Mouse (Mus musculus): ENCODE measurements around the gene Syde2.

Gene Syde2

GRCm38 (mm10) chr3:146011544-146012218 is 24.0 kb downstream of the Syde2 start:
- no peak for DNase-seq (ENCODE audit: low read depth, low spot score)

- DNase-seq (ENCODE audit: low read depth, low spot score): no peak
Observed at GRCm38 (mm10) chr3:146013490-146013889, 25.8 kb downstream of the Syde2 start.

- DNase-seq (ENCODE audit: low read depth, low spot score): no peak
Observed at GRCm38 (mm10) chr3:146014321-146014720, 26.7 kb downstream of the Syde2 start.

GRCm38 (mm10) chr3:146016979-146017378 is 29.3 kb downstream of the Syde2 start:
- DNase-seq (ENCODE audit: low read depth, low spot score): no peak

GRCm38 (mm10) chr3:146017521-146017920 is 29.9 kb downstream of the Syde2 start:
- DNase-seq (ENCODE audit: low read depth, low spot score): no peak

- DNase-seq (ENCODE audit: low read depth, low spot score): no peak
Observed at GRCm38 (mm10) chr3:146022232-146022631, 34.6 kb downstream of the Syde2 start.

GRCm38 (mm10) chr3:146024746-146025145 is 37.1 kb downstream of the Syde2 start:
- DNase-seq (ENCODE audit: low read depth, low spot score): no peak

GRCm38 (mm10) chr3:146025499-146025898 is 37.8 kb downstream of the Syde2 start:
- DNase-seq (ENCODE audit: low read depth, low spot score): no peak

GRCm38 (mm10) chr3:146027116-146027515 is 39.4 kb downstream of the Syde2 start:
- DNase-seq (ENCODE audit: low read depth, low spot score): no peak

- no peak for DNase-seq (ENCODE audit: low read depth, low spot score)
Observed at GRCm38 (mm10) chr3:146028406-146028805, 40.7 kb downstream of the Syde2 start.

GRCm38 (mm10) chr3:146029234-146029633 is 41.6 kb downstream of the Syde2 start:
- DNase-seq (ENCODE audit: low read depth, low spot score): no peak

GRCm38 (mm10) chr3:146030255-146030836 is 42.7 kb downstream of the Syde2 start:
- no peak for DNase-seq (ENCODE audit: low read depth, low spot score)

GRCm38 (mm10) chr3:146032976-146033375 is 45.3 kb downstream of the Syde2 start:
- no peak for DNase-seq (ENCODE audit: low read depth, low spot score)

GRCm38 (mm10) chr3:146037906-146038305 is 50.2 kb downstream of the Syde2 start:
- no peak for DNase-seq (ENCODE audit: low read depth, low spot score)

GRCm38 (mm10) chr3:146039132-146039903 is 51.6 kb downstream of the Syde2 start:
- peak; percentile 89 for DNase-seq (ENCODE audit: low read depth, low spot score)

- no peak for DNase-seq (ENCODE audit: low read depth, low spot score)
Observed at GRCm38 (mm10) chr3:146041382-146041781, 53.7 kb downstream of the Syde2 start.

GRCm38 (mm10) chr3:146044977-146045376 is 57.3 kb downstream of the Syde2 start:
- DNase-seq (ENCODE audit: low read depth, low spot score): no peak

- DNase-seq (ENCODE audit: low read depth, low spot score): no peak
Observed at GRCm38 (mm10) chr3:146046076-146046475, 58.4 kb downstream of the Syde2 start.

GRCm38 (mm10) chr3:146047704-146048207 is 60.1 kb downstream of the Syde2 start:
- DNase-seq (ENCODE audit: low read depth, low spot score): no peak

GRCm38 (mm10) chr3:146049951-146050350 is 62.3 kb downstream of the Syde2 start:
- no peak for DNase-seq (ENCODE audit: low read depth, low spot score)

GRCm38 (mm10) chr3:146051277-146052007 is 63.8 kb downstream of the Syde2 start:
- no peak for DNase-seq (ENCODE audit: low read depth, low spot score)
